Mouse (Mus musculus) CH12.LX (cell line): Measurements from ENCODE around the gene Arrb1. TPM values are rescaled to one million over a fixed set of nuclear protein-coding genes. Genes with fewer than 3 reads are reported as not detected.

Source experiments
- DNase-seq: peaks from one replicate; pipeline ENCODE4 v3.0.0-alpha.2; 2013; ENCODE audit errors: extremely low read depth
- H3K27ac ChIP-seq: 2 replicates; pipeline ENCODE4 v1.5.1; 2012; ENCODE audit warnings: low read depth, mild to moderate bottlenecking, control low read depth, moderate library complexity; ENCODE audit not compliant: insufficient read depth
- H3K27me3 ChIP-seq: replicated peaks from 2 replicates; pipeline ENCODE3; 2012; ENCODE audit warnings: inconsistent platforms
- H3K36me3 ChIP-seq, 2 experiments: replicated peaks in 1 of 2; 2 replicates each; pipeline versions ENCODE3 to v1.6.1; 2012; ENCODE audit warnings: inconsistent platforms in 1 of 2, low read length in 1 of 2, mild to moderate bottlenecking in 1 of 2, mixed read lengths in 1 of 2, moderate library complexity in 1 of 2; ENCODE audit not compliant: control insufficient read depth in 1 of 2, insufficient read depth in 1 of 2
- H3K4me1 ChIP-seq, 2 experiments: 2 replicates each; pipeline ENCODE4 v1.6.1; 2012; ENCODE audit warnings: inconsistent platforms in 1 of 2, moderate library complexity in 1 of 2; ENCODE audit not compliant: insufficient read depth in 2 of 2, control insufficient read depth in 1 of 2
- H3K4me2 ChIP-seq: 2 replicates; pipeline ENCODE4 v1.6.1; 2012; ENCODE audit warnings: low read depth, mild to moderate bottlenecking, control low read depth; ENCODE audit not compliant: poor library complexity, insufficient read depth, severe bottlenecking
- H3K4me3 ChIP-seq, 3 experiments: fragments of 150-350 bp in 1 of 3; sonication (generic) in 1 of 3; replicated peaks in 1 of 3; 2 replicates each; pipeline versions ENCODE3 to v1.5.1; 2011 to 2012; ENCODE audit warnings: low read depth in 2 of 3, low read length in 2 of 3, mild to moderate bottlenecking in 2 of 3, moderate library complexity in 2 of 3, control low read depth in 1 of 3, improper control_type of control experiment in 1 of 3, inconsistent platforms in 1 of 3, mixed read lengths in 1 of 3; ENCODE audit not compliant: poor library complexity in 1 of 3
- H3K79me2 ChIP-seq: replicated peaks from 2 replicates; pipeline ENCODE4 v1.6.1; 2012; ENCODE audit warnings: mild to moderate bottlenecking, moderate library complexity; ENCODE audit not compliant: control insufficient read depth, poor library complexity, insufficient read depth, severe bottlenecking; ENCODE audit errors: extremely low read depth
- H3K9ac ChIP-seq: 2 replicates; pipeline ENCODE4 v1.6.1; 2012; ENCODE audit warnings: low read depth, mild to moderate bottlenecking, control low read depth, moderate library complexity; ENCODE audit not compliant: insufficient read depth
- H3K9me3 ChIP-seq: replicated peaks from 2 replicates; pipeline ENCODE3; 2012; ENCODE audit warnings: low read length, inconsistent platforms, mixed read lengths
- BHLHE40 ChIP-seq: IDR thresholded peaks from 2 replicates; pipeline ENCODE4 v1.6.1; 2011; ENCODE audit warnings: mild to moderate bottlenecking, low read depth, low read length, improper control_type of control experiment
- CHD2 ChIP-seq: IDR thresholded peaks from 2 replicates; pipeline ENCODE4 v1.6.1; 2011; ENCODE audit warnings: low read length, improper control_type of control experiment
- CTCF ChIP-seq, 2 experiments: IDR thresholded peaks in 1 of 2; conservative IDR thresholded peaks in 1 of 2; 2 replicates each; pipeline ENCODE4 v1.5.1; 2011 to 2012; ENCODE audit warnings: low read depth in 2 of 2, low read length in 2 of 2, improper control_type of control experiment in 1 of 2, inconsistent platforms in 1 of 2, mild to moderate bottlenecking in 1 of 2, moderate library complexity in 1 of 2
- IRF4 ChIP-seq: IDR thresholded peaks from 2 replicates; pipeline ENCODE4 v1.6.1; 2014; ENCODE audit warnings: low read depth, mild to moderate bottlenecking, inconsistent platforms, low read length, improper control_type of control experiment
- MAFK ChIP-seq: IDR thresholded peaks from 2 replicates; pipeline ENCODE4 v1.6.1; 2011; ENCODE audit warnings: low read length, improper control_type of control experiment; ENCODE audit not compliant: insufficient replicate concordance
- MAX ChIP-seq: IDR thresholded peaks from 2 replicates; pipeline ENCODE4 v1.6.1; 2011; ENCODE audit warnings: low read length, improper control_type of control experiment
- NRF1 ChIP-seq: IDR thresholded peaks from 2 replicates; pipeline ENCODE4 v1.6.1; 2014; ENCODE audit warnings: low read depth, mild to moderate bottlenecking, inconsistent platforms, low read length, improper control_type of control experiment, moderate library complexity
- RAD21 ChIP-seq: IDR thresholded peaks from 2 replicates; pipeline ENCODE4 v1.6.1; 2011; ENCODE audit warnings: low read depth, mild to moderate bottlenecking, low read length, improper control_type of control experiment, moderate library complexity
- SIN3A ChIP-seq: IDR thresholded peaks from 2 replicates; pipeline ENCODE4 v1.6.1; 2012; ENCODE audit warnings: low read length, improper control_type of control experiment, inconsistent platforms
- TCF12 ChIP-seq: IDR thresholded peaks from 2 replicates; pipeline ENCODE4 v1.6.1; 2014; ENCODE audit warnings: low read depth, mild to moderate bottlenecking, inconsistent platforms, low read length, improper control_type of control experiment
- USF2 ChIP-seq: conservative IDR thresholded peaks from 2 replicates; pipeline ENCODE4 v1.6.1; 2011; ENCODE audit warnings: low read depth, low read length, improper control_type of control experiment
- ZC3H11A ChIP-seq: IDR thresholded peaks from 2 replicates; pipeline ENCODE4 v1.6.1; 2012; ENCODE audit warnings: low read depth, mild to moderate bottlenecking, inconsistent platforms, low read length, improper control_type of control experiment
- ZKSCAN1 ChIP-seq: IDR thresholded peaks from 2 replicates; pipeline ENCODE4 v1.6.1; 2012; ENCODE audit warnings: low read depth, inconsistent platforms, low read length, improper control_type of control experiment, borderline replicate concordance
- ZMIZ1 ChIP-seq: IDR thresholded peaks from 2 replicates; pipeline ENCODE4 v1.6.1; 2012; ENCODE audit warnings: low read depth, mild to moderate bottlenecking, inconsistent platforms, low read length, improper control_type of control experiment
- ZNF384 ChIP-seq: IDR thresholded peaks from 2 replicates; pipeline ENCODE4 v1.6.1; 2012; ENCODE audit warnings: low read depth, low read length, improper control_type of control experiment, inconsistent platforms
- dilution Hi-C: fragments of 300-500 bp; cut with MboI; formaldehyde crosslinking; loops from 2 replicates; pipeline ENCODE4 v1.14.3; 2020; ENCODE audit warnings: low sequenced_read_pairs; ENCODE audit not compliant: extremely low pct_unique_long_range_greater_than_20kb, extremely low pct_ligation_motif_present
- in situ Hi-C: fragments of 300-500 bp; cut with MboI; formaldehyde crosslinking; loops from 3 replicates; pipeline ENCODE4 v1.14.3; 2019; ENCODE audit warnings: low sequenced_read_pairs, low pct_ligation_motif_present, low pct_unique_long_range_greater_than_20kb, mixed read lengths
- polyA plus RNA-seq: library from polyadenylated mRNA; unstranded; fragments of >175 nt; gene quantifications from 2 replicates; pipeline ENCODE4 v1.2.1, GENCODE M21; 2012; ENCODE audit warnings: low read depth; ENCODE audit not compliant: insufficient read length
- total RNA-seq, 2 experiments: library from RNA; depleted of rRNA; stranded (reverse); fragments of 300-350 nt in 1 of 2; fragments of >200 nt in 1 of 2; gene quantifications; 2 replicates each; pipeline ENCODE4 v1.2.3; 2012 to 2014

Gene Arrb1
- total and polyA plus RNA-seq, 3 experiments = 3.3 to 5.2 (median 4.2) TPM

GRCm38 (mm10) chr7:99535741-99536501 lies 655 bp downstream of the Arrb1 start:
- Histone ChIP-seq H3K27me3 (no peaks in the 10 kb centered on the region), H3K9me3 (no peaks in the 10 kb centered on the region), H3K79me2 (no peaks in the 10 kb centered on the region), H3K27ac (no peak overlapping the region), H3K9ac (peak overlapping the region; percentile 75), H3K4me3 (peak overlapping the region; percentile 41 to 95 (median 62)), H3K36me3 (no peaks in the 10 kb centered on the region), H3K4me2 (peak overlapping the region; percentile 88), H3K4me1 (peaks cover 13 to 64% of the 10 kb centered on the region in 2 experiments)
- TF ChIP-seq ZNF384 (no peak), SIN3A (0 out of 2 replicates have a peak, but pooled peaks have one; percentile 26)
- dilution Hi-C loops (no loop called here), in situ Hi-C loops (no loop called here)
- no peak for DNase-seq

- Histone ChIP-seq H3K4me1 (peaks cover 13 to 60% of the 10 kb centered on the region in 2 experiments), H3K79me2 (no peaks in the 10 kb centered on the region), H3K36me3 (no peaks in the 10 kb centered on the region), H3K27me3 (no peaks in the 10 kb centered on the region), H3K27ac (no peak overlapping the region), H3K9me3 (no peaks in the 10 kb centered on the region), H3K4me2 (no peak overlapping the region), H3K4me3 (no peak overlapping the region), H3K9ac (no peak overlapping the region)
- DNase-seq = no peak
- dilution Hi-C loops (no loop called here), in situ Hi-C loops (no loop called here)
- TF ChIP-seq BHLHE40 (no peak), RAD21 (no peak), TCF12 (no peak), ZKSCAN1 (no peak), USF2 (no peak), MAFK (no peak), IRF4 (no peak), ZC3H11A (no peak), CTCF (conservative IDR thresholded peaks at IDR 0.05 in 1 of 2, IDR thresholded peaks at IDR 0.05 in 1 of 2; ENCODE audit: low read depth in 2 of 2, low read length in 2 of 2) (no peak)
Observed at GRCm38 (mm10) chr7:99537183-99537756, 2.0 kb downstream of the Arrb1 start.

- H3K4me1 ChIP-seq = peaks cover 13 to 56% of the 10 kb centered on the region in 2 experiments
- no peak for DNase-seq
- in situ Hi-C loops = no loop called here
- H3K27ac ChIP-seq = no peak overlapping the region
- no peak overlapping the region for H3K9ac ChIP-seq
- no peak for TF ChIP-seq ZMIZ1
- no peak for TF ChIP-seq MAX
- TF ChIP-seq TCF12 = no peak
- TF ChIP-seq CHD2 = no peak
- no peak for TF ChIP-seq NRF1
- H3K9me3 ChIP-seq = no peaks in the 10 kb centered on the region
- H3K36me3 ChIP-seq = no peaks in the 10 kb centered on the region
- dilution Hi-C loops = no loop called here
- H3K79me2 ChIP-seq = no peaks in the 10 kb centered on the region
- no peak overlapping the region for H3K4me3 ChIP-seq
- H3K27me3 ChIP-seq = no peaks in the 10 kb centered on the region
- H3K4me2 ChIP-seq = no peak overlapping the region
Observed at GRCm38 (mm10) chr7:99538421-99538820, 3.2 kb downstream of the Arrb1 start.
